Mouse (Mus musculus): ENCODE results near the gene Glyr1. TPM values are rescaled to one million over a fixed set of nuclear protein-coding genes. Genes with fewer than 3 reads are reported as not detected.

Gene Glyr1
- total RNA-seq, 1 experiment from 2014 or later = 86.6 TPM

Other genes with a start within 250 kb of the Glyr1 start
- gene 4930562C15Rik, start 214.4 kb downstream of the Glyr1 start, total RNA-seq (2021) = not detected in 2 replicates
- gene Ubald1, start 169.5 kb downstream of the Glyr1 start, total RNA-seq (2021) = 36.9 and 40.8 TPM in 2 replicates
- 86.3 and 87.7 TPM in 2 replicates for gene Mgrn1, start 163.6 kb downstream of the Glyr1 start, total RNA-seq (2021)
- gene Nudt16l1, start 111.1 kb downstream of the Glyr1 start, total RNA-seq (2021) = 54.2 and 57.6 TPM in 2 replicates
- 35.1 and 39.4 TPM in 2 replicates for gene Anks3, start 85.7 kb downstream of the Glyr1 start, total RNA-seq (2021)
- gene Sept12, start 52.0 kb downstream of the Glyr1 start, total RNA-seq (2021) = not detected in 2 replicates
- not detected in 2 replicates for gene Smim22, start 42.6 kb downstream of the Glyr1 start, total RNA-seq (2021)
- 32.0 and 37.3 TPM in 2 replicates for gene Rogdi, start 36.3 kb downstream of the Glyr1 start, total RNA-seq (2021)
- gene Ubn1, start 194 bp upstream of the Glyr1 start, total RNA-seq (2021) = 37.2 and 37.4 TPM in 2 replicates
- 2.7 TPM in 2 replicates for gene Ppl, start 82.6 kb upstream of the Glyr1 start, total RNA-seq (2021)
- 0.07 and 0.19 TPM in 2 replicates for gene Sec14l5, start 97.2 kb upstream of the Glyr1 start, total RNA-seq (2021)
- 15.9 and 23.3 TPM in 2 replicates for gene Nagpa, start 154.1 kb upstream of the Glyr1 start, total RNA-seq (2021)
- 18.3 and 20.2 TPM in 2 replicates for gene AU021092, start 172.4 kb upstream of the Glyr1 start, total RNA-seq (2021)
- 29.5 and 32.8 TPM in 2 replicates for gene Alg1, start 183.8 kb upstream of the Glyr1 start, total RNA-seq (2021)
- 28.6 and 35.1 TPM in 2 replicates for gene Eef2kmt, start 206.1 kb upstream of the Glyr1 start, total RNA-seq (2021)